Mouse (Mus musculus) testis, postnatal 10 days (tissue): ENCODE results near the gene Marveld2.
A peak's percentile ranks its signal among the peaks of the same experiment; 100 is the strongest.

Experiments used
- DNase-seq: peaks from one replicate; pipeline ENCODE4 v3.0.0; 2021; ENCODE audit warnings: low spot score

The Marveld2 gene

GRCm38 (mm10) chr13:100616181-100617087, at the start of gene Marveld2:
Marveld2 (minus strand) TSS chr13:100616971.
- DNase-seq, result peak; percentile 69

GRCm38 (mm10) chr13:100659864-100660456, 43.2 kb upstream of the Marveld2 start:
- DNase-seq, result peak; percentile 79

- no peak for DNase-seq
Observed at GRCm38 (mm10) chr13:100658091-100658490, 41.3 kb upstream of the Marveld2 start.

GRCm38 (mm10) chr13:100651439-100652186, 34.8 kb upstream of the Marveld2 start, which contains the start of gene Taf9:
Taf9 (plus strand) TSS chr13:100651579.
- no peak for DNase-seq

GRCm38 (mm10) chr13:100650550-100651438, 34.0 kb upstream of the Marveld2 start, which contains the start of the genes Ak6 and Rad17:
Ak6 (plus strand) TSS chr13:100650979.
Rad17 (minus strand) TSS chr13:100651051.
- DNase-seq, result peak; percentile 98

- no peak for DNase-seq
Observed at GRCm38 (mm10) chr13:100648223-100648622, 31.5 kb upstream of the Marveld2 start.

- DNase-seq, result no peak
Observed at GRCm38 (mm10) chr13:100642471-100643209, 25.9 kb upstream of the Marveld2 start.

- no peak for DNase-seq
Observed at GRCm38 (mm10) chr13:100634106-100634691, 17.4 kb upstream of the Marveld2 start.

- DNase-seq, result no peak
Observed at GRCm38 (mm10) chr13:100622241-100622640, 5.5 kb upstream of the Marveld2 start.

GRCm38 (mm10) chr13:100617583-100617982, 812 bp upstream of the Marveld2 start:
- no peak for DNase-seq

- no peak for DNase-seq
Observed at GRCm38 (mm10) chr13:100612903-100613302, 3.9 kb downstream of the Marveld2 start.

GRCm38 (mm10) chr13:100612251-100612650, 4.5 kb downstream of the Marveld2 start:
- DNase-seq, result no peak

GRCm38 (mm10) chr13:100611266-100611665, 5.5 kb downstream of the Marveld2 start:
- no peak for DNase-seq

- peak; percentile 45 for DNase-seq
Observed at GRCm38 (mm10) chr13:100607756-100608155, 9.0 kb downstream of the Marveld2 start.

GRCm38 (mm10) chr13:100605845-100606244, 10.9 kb downstream of the Marveld2 start:
- no peak for DNase-seq

GRCm38 (mm10) chr13:100603738-100604095, 13.1 kb downstream of the Marveld2 start:
- no peak for DNase-seq

GRCm38 (mm10) chr13:100603031-100603737, 13.6 kb downstream of the Marveld2 start:
- DNase-seq, result no peak

GRCm38 (mm10) chr13:100602239-100602902, 14.4 kb downstream of the Marveld2 start:
- no peak for DNase-seq

- DNase-seq, result no peak
Observed at GRCm38 (mm10) chr13:100601034-100601433, 15.7 kb downstream of the Marveld2 start.
